Mouse (Mus musculus) urinary bladder, postnatal 14 days (tissue): ENCODE data around the gene Gtdc1.

Experiments
- DNase-seq: peaks from one replicate; pipeline ENCODE4 v3.0.0; 2021; ENCODE audit warnings: low spot score

Gtdc1 gene

GRCm38 (mm10) chr2:44525187-44525919 lies 402.1 kb downstream of the Gtdc1 start:
- DNase-seq, result no peak

DNA sequence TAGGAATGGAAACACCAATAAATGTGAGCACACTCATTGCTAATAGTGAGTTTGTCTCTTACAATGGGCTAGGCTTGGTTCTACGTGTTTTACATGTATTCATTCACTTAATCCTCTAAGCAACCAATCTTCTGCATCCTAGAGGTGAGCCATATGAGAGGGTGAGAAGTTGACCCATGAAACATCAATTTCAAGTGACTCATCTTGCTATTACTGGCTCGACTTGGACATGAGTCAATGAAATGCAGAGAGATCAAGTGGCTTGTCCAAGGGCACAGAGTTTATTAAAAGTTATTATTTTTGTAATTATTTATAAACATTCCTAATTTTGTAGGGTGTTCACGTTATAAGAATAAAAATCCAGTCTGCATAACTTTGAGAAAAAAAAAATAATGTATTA lies 408.2 kb downstream of the Gtdc1 start:
- DNase-seq, result no peak

GRCm38 (mm10) chr2:44518085-44518484 lies 409.4 kb downstream of the Gtdc1 start:
- no peak for DNase-seq
